Mouse (Mus musculus): ENCODE data around the gene Jarid2.

Jarid2 gene

DNA sequence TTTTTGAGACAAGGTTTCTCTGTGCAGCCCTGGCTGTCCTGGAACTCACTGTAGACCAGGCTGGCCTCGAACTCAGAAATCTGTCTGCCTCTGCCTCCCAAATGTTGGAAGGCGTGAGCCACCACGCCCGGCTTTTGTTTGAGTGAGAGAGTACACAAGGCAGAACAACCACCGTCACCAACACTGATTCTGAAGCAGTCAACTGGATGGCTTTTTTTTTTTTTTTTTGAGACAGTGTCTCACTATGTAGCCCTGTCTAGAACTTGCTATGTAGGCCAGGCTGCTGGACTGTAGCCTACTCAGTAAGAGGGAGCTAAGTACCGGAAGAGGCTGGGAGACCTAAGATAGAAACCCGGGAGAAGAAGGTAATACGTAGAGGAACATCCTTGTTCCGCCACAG, 11.4 kb upstream of the Jarid2 start:
- no peak for TF ChIP-seq GATA4 (IDR thresholded peaks at IDR 0.05; ENCODE audit: insufficient replicate concordance, low read length)

DNA sequence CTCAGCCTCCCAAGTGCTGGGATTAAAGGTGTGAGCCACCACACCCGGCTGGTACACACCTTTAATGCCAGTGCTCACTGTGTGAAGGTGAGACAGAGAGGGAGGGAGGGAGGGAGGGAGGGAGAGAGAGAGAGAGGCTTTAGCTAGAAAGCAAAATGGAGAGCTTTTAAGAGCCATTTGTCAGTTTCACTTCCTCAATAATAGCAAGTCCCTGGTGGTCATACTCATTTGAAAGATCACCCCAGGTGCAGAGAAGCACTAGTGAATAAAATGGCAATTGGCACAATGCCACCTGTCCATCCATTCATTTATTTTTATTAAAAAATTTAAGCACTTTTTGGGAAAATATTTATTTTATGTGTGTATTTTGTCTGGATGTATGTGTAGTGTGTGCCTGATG, 9.2 kb upstream of the Jarid2 start:
- TF ChIP-seq GATA4 (IDR thresholded peaks at IDR 0.05; ENCODE audit: insufficient replicate concordance, low read length) = no peak

DNA sequence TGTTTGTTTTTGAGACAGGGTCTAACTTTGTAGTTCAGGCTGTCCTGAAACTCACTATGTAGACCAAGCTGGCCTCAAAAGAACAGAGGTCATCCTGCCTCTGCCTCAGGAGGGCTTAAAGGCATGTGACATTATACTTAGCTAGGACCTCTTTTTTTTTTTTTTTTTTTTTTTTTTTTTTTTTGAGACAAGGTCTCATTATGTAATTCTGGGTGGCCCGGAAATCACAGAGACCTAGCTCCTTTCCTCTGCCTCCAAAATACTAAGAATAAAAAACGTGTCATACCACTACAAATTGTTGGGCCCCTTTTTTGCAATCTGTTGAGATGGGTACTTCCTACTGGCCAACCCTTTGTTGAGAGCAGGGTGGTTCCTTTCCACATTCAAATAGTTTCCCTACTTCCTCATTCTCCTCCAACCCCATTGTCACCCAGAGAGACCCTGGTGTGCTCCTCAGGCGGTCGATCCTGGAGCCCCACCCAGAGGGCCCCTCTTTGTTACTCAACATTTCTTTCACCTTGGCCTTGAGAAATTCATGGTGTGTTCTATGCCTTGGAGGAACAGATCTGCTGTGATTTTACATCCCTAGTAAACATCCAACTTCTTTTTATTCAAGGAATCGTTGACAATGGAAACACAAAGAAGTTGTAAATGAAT, 7.3 kb upstream of the Jarid2 start:
- no peak for TF ChIP-seq GATA4 (IDR thresholded peaks at IDR 0.05; ENCODE audit: insufficient replicate concordance, low read length)

DNA sequence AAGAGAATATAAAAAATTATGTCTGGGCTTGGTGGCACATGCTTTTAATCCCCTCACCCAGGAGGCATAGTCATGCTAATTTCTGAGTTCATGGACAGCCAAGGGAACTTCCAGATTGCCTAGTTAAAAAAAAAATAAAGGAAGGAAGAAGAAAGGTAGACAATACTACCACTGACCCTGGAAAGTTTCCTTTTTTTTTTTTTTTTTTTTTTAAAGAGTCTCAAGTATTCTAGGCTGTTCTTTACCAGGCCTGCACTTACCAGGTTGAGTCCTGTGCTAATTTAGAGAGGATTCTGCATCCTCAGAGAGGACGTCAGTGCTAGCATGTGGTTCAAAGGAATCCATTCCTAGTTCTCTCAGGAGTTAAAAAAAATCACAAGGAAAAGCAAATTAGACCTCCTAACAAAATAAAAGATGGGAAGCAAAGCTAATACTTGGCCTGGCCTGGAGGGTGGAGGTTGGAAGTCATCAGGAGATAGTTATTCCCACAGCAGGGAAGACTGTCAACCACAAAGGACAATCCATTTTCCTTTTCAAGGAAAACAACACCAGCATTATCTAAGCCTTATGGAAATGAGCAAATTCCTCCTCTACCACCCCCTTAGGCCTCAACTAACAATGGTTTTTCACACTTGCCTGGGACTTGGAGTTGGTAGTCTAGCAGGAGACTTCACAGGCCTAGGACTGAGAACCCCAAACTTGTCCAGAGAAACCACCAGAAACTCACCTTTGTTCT, 961 bp upstream of the Jarid2 start:
- no peak for TF ChIP-seq GATA4 (IDR thresholded peaks at IDR 0.05; ENCODE audit: insufficient replicate concordance, low read length)

DNA sequence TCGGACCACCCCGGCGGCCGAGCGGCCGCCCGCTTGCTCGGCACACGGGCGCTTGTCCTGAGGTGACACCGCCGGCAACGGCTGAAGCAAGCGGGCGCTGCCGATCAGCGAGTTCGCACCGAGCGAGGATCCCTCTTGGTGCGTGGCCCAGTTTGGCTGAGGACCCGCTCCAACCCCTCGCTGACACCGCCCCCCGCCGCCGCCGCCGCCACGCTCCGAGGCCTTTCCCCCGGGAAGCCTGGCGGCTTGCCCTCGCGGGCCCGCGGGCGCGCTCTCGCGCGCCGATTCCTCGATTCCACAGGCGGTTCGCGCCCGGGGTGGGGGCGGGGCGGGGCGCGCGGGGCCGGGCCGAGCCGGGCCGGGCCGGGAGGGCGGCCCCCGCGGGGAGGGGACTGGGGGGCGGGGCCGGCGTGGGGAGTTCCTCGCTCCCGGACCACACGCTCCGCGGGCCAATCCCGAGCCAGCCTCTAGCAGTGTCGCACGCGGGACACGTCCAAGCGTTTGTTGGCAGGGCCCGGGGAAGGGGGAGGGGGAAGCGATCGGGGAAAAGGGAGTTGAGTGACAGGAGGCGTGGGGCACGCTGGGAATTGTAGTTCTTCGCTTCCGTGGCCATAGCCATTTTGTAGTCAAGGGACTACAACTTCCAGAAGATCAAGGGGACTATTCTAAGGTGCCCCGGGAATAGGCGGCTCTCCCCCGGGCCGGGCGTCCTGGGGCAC, 1.0 kb downstream of the Jarid2 start:
- TF ChIP-seq GATA4 (IDR thresholded peaks at IDR 0.05; ENCODE audit: insufficient replicate concordance, low read length) = no peak; the same call in 1 of the 2 replicates

- no peak; the same call in 1 of the 2 replicates for TF ChIP-seq GATA4 (IDR thresholded peaks at IDR 0.05; ENCODE audit: insufficient replicate concordance, low read length)
These were observed 1.8 kb downstream of the Jarid2 start for GRCm38 (mm10) chr13:44730939-44731551.

- no peak for TF ChIP-seq GATA4 (IDR thresholded peaks at IDR 0.05; ENCODE audit: insufficient replicate concordance, low read length)
These were observed 2.6 kb downstream of the Jarid2 start for GRCm38 (mm10) chr13:44731727-44732441.

- no peak for TF ChIP-seq GATA4 (IDR thresholded peaks at IDR 0.05; ENCODE audit: insufficient replicate concordance, low read length)
These were observed 3.2 kb downstream of the Jarid2 start for GRCm38 (mm10) chr13:44732442-44732974.

DNA sequence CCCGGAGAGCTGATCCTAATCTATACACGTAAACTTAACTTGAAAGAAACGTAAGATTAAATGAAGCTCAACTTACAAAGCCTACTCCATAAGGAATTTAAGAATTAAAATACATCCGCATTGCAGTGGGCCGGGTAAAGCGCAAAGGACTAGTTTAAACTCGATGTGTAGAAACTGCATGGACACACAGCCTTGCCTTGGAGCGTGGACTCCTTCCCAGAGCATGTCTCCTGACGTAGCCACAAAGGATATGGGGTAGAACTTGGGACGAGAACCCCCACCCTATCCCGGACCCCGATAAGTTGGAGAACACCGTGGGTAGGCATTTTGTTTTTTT, 3.7 kb downstream of the Jarid2 start:
- no peak for TF ChIP-seq GATA4 (IDR thresholded peaks at IDR 0.05; ENCODE audit: insufficient replicate concordance, low read length)

DNA sequence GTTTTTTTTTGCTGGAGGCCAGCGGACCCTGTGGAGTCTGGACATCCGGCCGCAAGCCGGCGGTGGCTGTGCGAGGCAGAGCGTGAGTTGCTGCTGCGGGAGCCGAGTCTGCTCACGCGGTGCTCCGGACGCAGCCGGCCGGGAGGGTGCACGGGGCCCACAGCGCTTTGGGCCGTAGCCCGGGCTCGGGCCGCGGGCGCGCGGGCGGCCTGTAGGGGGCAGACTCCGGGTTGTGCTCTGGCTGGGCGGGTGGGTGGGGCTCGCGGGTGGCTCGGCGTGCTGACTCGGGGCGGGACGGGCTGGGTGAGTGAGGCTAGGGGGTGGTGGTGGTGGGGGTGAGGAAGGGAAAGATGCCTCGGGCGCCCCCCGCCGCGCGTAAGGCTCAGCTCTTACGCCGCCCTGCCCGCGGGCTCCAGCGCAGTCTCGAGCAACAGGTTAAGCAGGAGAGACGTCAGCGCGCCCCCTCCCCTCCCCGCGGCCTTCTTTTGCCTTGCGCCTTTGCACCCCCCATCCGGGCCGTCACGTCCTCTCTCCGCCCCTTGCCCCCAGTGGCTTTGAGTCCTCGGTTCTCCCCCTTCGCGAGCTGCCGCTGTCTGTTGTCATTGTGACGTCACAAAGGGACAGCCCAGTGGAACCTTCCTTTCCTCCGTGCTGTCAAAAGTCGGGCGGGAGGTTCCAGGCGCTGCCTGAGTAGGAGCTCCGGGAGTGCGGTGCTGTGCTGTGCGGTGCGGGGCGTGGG, 4.3 kb downstream of the Jarid2 start:
- no peak for TF ChIP-seq GATA4 (IDR thresholded peaks at IDR 0.05; ENCODE audit: insufficient replicate concordance, low read length)

DNA sequence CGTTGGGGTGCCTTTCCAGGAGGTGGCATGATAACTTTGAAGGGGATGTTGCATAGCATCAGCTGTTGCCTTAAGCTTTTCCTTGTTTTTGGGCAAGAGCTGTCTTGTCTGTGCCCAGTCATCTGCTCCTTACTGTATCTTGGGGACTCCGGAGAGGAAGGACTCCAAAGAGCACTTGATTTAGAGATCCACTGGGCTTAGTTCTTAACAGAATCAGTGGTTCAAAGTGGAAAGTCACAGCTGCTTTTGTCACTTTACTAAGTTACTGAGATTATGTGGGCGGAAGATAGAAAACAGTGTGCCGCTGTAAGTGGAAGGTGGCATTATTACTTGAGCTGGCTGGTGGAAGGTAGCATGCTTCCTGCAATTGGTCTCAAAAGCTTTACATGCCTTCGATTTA, 5.2 kb downstream of the Jarid2 start:
- no peak for TF ChIP-seq GATA4 (IDR thresholded peaks at IDR 0.05; ENCODE audit: insufficient replicate concordance, low read length)

- no peak for TF ChIP-seq GATA4 (IDR thresholded peaks at IDR 0.05; ENCODE audit: insufficient replicate concordance, low read length)
These were observed 5.9 kb downstream of the Jarid2 start for GRCm38 (mm10) chr13:44735088-44735690.

DNA sequence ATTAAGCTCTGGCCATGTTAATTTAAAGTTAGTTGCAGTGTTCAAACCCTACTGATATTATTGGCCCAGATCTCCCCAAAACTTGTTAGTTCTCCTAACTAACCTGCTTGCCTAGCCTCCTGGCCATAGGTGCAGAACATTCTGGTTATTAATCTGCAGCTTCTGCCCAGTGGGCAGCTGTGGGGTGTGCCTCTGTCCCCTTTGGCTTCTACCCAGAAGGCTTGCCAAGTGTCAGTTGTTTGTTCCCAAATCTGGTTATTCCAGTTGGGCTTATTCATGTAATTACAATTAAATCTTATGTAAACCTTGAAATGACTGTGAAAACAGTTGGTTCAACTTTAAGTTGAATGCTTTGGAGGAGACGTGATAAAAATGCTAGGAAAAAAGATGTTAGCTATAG, 8.0 kb downstream of the Jarid2 start:
- TF ChIP-seq GATA4 (IDR thresholded peaks at IDR 0.05; ENCODE audit: insufficient replicate concordance, low read length) = no peak

GRCm38 (mm10) chr13:44751780-44752179, 22.5 kb downstream of the Jarid2 start:
- no peak for TF ChIP-seq GATA4 (IDR thresholded peaks at IDR 0.05; ENCODE audit: insufficient replicate concordance, low read length)

All from liver, adult (tissue).